Mouse (Mus musculus): ENCODE results near the gene Pfkm. TPM values are rescaled to one million over a fixed set of nuclear protein-coding genes. Genes with fewer than 3 reads are reported as not detected.

Pfkm gene
- polyA plus RNA-seq, 1 experiment = 6.4 TPM

DNA sequence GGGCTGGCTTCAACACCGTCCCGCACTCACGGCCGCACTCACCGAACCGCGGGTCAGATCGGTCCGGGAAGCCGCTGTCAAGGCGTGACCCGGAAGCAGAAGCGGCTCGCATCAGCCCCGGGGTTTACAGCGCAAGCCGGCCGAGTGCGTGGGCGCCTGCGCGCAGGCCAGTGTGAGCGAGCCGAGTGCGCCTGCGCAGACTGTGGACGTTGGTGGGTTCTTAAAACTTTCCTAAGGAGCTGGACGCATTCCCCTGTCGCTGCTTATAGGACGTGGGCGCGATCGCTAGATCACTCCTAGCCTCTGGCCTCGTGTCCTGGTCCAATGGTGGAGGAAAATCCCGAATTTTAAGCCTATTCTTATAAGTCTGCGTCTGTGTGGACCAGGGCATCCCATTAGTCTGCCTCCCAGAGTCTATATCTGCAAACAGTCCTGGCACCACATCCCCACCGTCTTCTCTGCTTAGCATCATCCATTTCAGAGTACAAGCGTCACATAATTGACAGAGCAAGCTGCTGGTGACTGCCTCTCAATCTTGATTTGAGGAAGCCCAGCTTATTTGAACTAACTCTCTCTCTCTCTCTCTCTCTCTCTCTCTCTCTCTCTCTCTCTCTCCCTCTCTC is 53.3 kb downstream of the Pfkm start:
- TF ChIP-seq CTCF (IDR thresholded peaks at IDR 0.05; ENCODE audit: extremely low read depth, insufficient read depth, insufficient read length, insufficient replicate concordance) (no peak), POLR2A (IDR thresholded peaks at IDR 0.05; ENCODE audit: low read depth, low read length) (peak; percentile 58)
- peak; percentile 78 to 92 for DNase-seq (ENCODE audit: low read depth in 1 of 2, low spot score in 2 of 2)
- WGBS = 3% methylated on average over 38 of the region's 38 CpGs
- Histone ChIP-seq H3K27ac (ENCODE audit: insufficient read depth, low read length) (peak overlapping the region; percentile 35; the same call in 1 of the 2 replicates), H3K4me3 (ENCODE audit: extremely low read depth, insufficient read depth, insufficient read length) (peak overlapping the region; percentile 93), H3K36me3 (ENCODE audit: control insufficient read depth, insufficient read depth, low read length) (peaks cover 6% of the 10 kb centered on the region), H3K4me1 (ENCODE audit: control insufficient read depth, insufficient read depth, insufficient read length) (peaks cover 6% of the 10 kb centered on the region), H3K27me3 (ENCODE audit: control insufficient read depth, insufficient read depth, low read length) (no peaks in the 10 kb centered on the region)

DNA sequence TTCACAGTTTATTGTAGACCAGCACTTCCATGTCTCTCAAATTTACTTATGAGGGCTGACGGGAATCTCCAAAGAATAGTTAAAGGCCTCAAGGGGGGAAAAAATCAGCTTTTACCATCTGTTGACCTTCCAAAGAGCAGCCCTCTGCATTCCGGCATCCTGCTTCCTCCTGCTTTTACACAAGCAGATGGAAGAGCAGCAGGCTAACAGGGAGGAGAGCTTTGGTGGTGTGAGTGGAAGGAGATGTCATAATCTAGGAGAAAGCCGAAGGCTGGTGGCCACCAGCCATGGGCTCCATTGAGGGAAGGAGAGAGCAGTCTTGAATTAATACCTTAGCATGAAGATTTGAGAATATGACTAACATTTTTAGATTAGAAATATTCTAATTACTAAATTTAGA is 56.0 kb downstream of the Pfkm start:
- no peaks in the 10 kb centered on the region for H3K36me3 ChIP-seq (ENCODE audit: control insufficient read depth, insufficient read depth, low read length)
- H3K4me3 ChIP-seq (ENCODE audit: extremely low read depth, insufficient read depth, insufficient read length) = no peak overlapping the region
- no peak overlapping the region for H3K27ac ChIP-seq (ENCODE audit: insufficient read depth, low read length)
- H3K27me3 ChIP-seq (ENCODE audit: control insufficient read depth, insufficient read depth, low read length) = no peaks in the 10 kb centered on the region
- DNase-seq (ENCODE audit: low read depth in 1 of 2, low spot score in 2 of 2) = no peak
- WGBS = 94% methylated on average over 3 of the region's 3 CpGs
- peaks cover 6% of the 10 kb centered on the region for H3K4me1 ChIP-seq (ENCODE audit: control insufficient read depth, insufficient read depth, insufficient read length)
- TF ChIP-seq CTCF (IDR thresholded peaks at IDR 0.05; ENCODE audit: extremely low read depth, insufficient read depth, insufficient read length, insufficient replicate concordance) (no peak), POLR2A (IDR thresholded peaks at IDR 0.05; ENCODE audit: low read depth, low read length) (no peak)

DNA sequence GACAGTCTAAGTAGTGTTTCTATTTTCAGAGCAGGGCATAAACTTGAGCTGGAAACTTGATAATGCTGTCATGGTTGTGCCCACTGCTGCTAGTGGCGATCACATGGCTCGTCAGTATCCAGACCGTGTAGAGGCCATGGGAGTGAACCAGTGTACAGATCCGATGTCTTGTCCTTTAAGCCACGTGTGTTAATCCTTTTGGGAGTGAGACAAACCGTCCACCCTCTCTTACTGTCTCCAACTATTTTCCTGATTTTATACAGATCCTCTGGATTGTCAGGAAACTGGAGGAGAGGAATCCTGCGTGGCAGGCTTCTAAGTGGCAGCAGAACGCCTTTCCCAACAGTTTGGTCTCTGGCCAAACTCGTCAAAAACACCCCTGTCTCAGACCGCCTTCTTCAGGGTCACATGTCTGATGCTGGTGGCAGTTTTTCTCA is 56.8 kb downstream of the Pfkm start:
- Histone ChIP-seq H3K27me3 (ENCODE audit: control insufficient read depth, insufficient read depth, low read length) (no peaks in the 10 kb centered on the region), H3K36me3 (ENCODE audit: control insufficient read depth, insufficient read depth, low read length) (no peaks in the 10 kb centered on the region), H3K4me3 (ENCODE audit: extremely low read depth, insufficient read depth, insufficient read length) (no peak overlapping the region), H3K27ac (ENCODE audit: insufficient read depth, low read length) (no peak overlapping the region), H3K4me1 (ENCODE audit: control insufficient read depth, insufficient read depth, insufficient read length) (peaks cover 6% of the 10 kb centered on the region)
- WGBS = 80% methylated on average over 10 of the region's 10 CpGs
- no peak for DNase-seq (ENCODE audit: low read depth in 1 of 2, low spot score in 2 of 2)
- TF ChIP-seq POLR2A (IDR thresholded peaks at IDR 0.05; ENCODE audit: low read depth, low read length) (no peak), CTCF (IDR thresholded peaks at IDR 0.05; ENCODE audit: extremely low read depth, insufficient read depth, insufficient read length, insufficient replicate concordance) (no peak)

DNA sequence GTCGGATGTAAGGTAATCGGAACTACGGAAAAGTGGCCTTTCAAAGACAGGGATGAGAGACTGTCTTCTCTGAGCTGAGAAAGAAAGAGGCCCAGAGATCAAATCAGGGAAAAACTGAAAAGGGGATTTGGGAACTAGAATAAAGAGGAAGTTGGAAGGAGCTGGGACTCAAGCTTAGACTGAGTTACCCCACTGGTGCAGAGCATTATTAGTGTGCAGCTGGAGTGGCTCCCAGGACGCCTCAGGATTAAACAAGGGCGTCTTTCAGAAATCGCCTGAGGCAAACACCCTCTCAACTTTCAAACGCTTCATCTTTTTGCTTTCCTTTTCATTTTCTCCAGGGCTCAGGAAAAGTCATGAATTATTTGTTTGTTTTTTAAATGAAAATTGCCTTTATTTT is 60.5 kb downstream of the Pfkm start:
- Histone ChIP-seq H3K4me1 (ENCODE audit: control insufficient read depth, insufficient read depth, insufficient read length) (no peaks in the 10 kb centered on the region), H3K27ac (ENCODE audit: insufficient read depth, low read length) (no peak overlapping the region), H3K27me3 (ENCODE audit: control insufficient read depth, insufficient read depth, low read length) (no peaks in the 10 kb centered on the region), H3K36me3 (ENCODE audit: control insufficient read depth, insufficient read depth, low read length) (no peaks in the 10 kb centered on the region), H3K4me3 (ENCODE audit: extremely low read depth, insufficient read depth, insufficient read length) (no peak overlapping the region)
- WGBS = 92% methylated on average over 7 of the region's 7 CpGs
- TF ChIP-seq CTCF (IDR thresholded peaks at IDR 0.05; ENCODE audit: extremely low read depth, insufficient read depth, insufficient read length, insufficient replicate concordance) = no peak
- TF ChIP-seq POLR2A (IDR thresholded peaks at IDR 0.05; ENCODE audit: low read depth, low read length) = no peak
- no peak for DNase-seq (ENCODE audit: low read depth in 1 of 2, low spot score in 2 of 2)

DNA sequence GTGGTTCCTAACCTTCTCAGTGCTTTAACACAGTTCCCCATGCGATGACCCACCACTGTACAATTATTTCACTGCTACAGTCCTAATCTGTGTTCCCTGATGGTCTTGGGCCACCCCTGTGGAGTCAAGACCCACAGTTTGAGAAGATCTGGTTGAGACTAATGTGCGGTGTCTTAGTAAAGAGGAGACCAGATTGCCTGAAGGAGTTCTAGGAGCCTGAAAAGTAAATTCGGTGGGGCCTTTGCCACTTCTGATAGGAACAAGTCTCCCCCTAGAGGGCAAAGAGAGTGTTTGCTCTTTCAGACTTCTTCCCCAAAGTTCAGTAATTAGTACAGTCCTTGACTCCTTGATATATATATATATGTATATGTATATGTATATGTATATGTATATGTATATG is 61.2 kb downstream of the Pfkm start:
- no peaks in the 10 kb centered on the region for H3K4me1 ChIP-seq (ENCODE audit: control insufficient read depth, insufficient read depth, insufficient read length)
- H3K36me3 ChIP-seq (ENCODE audit: control insufficient read depth, insufficient read depth, low read length) = no peaks in the 10 kb centered on the region
- 34% methylated on average over 3 of the region's 3 CpGs for WGBS
- H3K27ac ChIP-seq (ENCODE audit: insufficient read depth, low read length) = no peak overlapping the region
- DNase-seq (ENCODE audit: low read depth in 1 of 2, low spot score in 2 of 2) = peak in 1 of 2 experiments; percentile 34
- no peaks in the 10 kb centered on the region for H3K27me3 ChIP-seq (ENCODE audit: control insufficient read depth, insufficient read depth, low read length)
- TF ChIP-seq CTCF (IDR thresholded peaks at IDR 0.05; ENCODE audit: extremely low read depth, insufficient read depth, insufficient read length, insufficient replicate concordance) (peak; percentile 44; the same call in 1 of the 2 replicates), POLR2A (IDR thresholded peaks at IDR 0.05; ENCODE audit: low read depth, low read length) (no peak)
- H3K4me3 ChIP-seq (ENCODE audit: extremely low read depth, insufficient read depth, insufficient read length) = no peak overlapping the region

DNA sequence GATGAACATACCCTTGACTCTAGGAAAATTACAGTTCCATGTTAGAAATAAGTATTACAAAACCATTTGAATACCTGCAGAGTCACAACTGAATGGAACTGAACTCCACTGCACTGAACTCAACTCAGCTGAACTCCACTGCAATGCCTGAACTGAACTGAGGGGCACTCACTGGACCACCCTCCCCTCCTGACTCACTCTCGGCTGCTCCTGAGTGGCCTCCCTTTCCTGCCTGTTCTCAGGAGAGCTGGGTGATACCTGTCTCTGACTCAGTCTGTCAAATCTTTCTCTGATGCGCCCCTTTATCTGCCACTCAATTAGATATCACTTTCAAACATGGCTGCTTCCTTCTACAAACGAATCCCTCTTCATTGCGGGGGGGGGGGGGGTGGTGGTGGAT is 61.8 kb downstream of the Pfkm start:
- H3K27me3 ChIP-seq (ENCODE audit: control insufficient read depth, insufficient read depth, low read length) = no peaks in the 10 kb centered on the region
- DNase-seq (ENCODE audit: low read depth in 1 of 2, low spot score in 2 of 2) = no peak
- no peak overlapping the region for H3K27ac ChIP-seq (ENCODE audit: insufficient read depth, low read length)
- H3K4me1 ChIP-seq (ENCODE audit: control insufficient read depth, insufficient read depth, insufficient read length) = no peaks in the 10 kb centered on the region
- H3K4me3 ChIP-seq (ENCODE audit: extremely low read depth, insufficient read depth, insufficient read length) = no peak overlapping the region
- TF ChIP-seq POLR2A (IDR thresholded peaks at IDR 0.05; ENCODE audit: low read depth, low read length) (no peak), CTCF (IDR thresholded peaks at IDR 0.05; ENCODE audit: extremely low read depth, insufficient read depth, insufficient read length, insufficient replicate concordance) (no peak)
- no peaks in the 10 kb centered on the region for H3K36me3 ChIP-seq (ENCODE audit: control insufficient read depth, insufficient read depth, low read length)
- WGBS = 69% methylated on average over 4 of the region's 4 CpGs

DNA sequence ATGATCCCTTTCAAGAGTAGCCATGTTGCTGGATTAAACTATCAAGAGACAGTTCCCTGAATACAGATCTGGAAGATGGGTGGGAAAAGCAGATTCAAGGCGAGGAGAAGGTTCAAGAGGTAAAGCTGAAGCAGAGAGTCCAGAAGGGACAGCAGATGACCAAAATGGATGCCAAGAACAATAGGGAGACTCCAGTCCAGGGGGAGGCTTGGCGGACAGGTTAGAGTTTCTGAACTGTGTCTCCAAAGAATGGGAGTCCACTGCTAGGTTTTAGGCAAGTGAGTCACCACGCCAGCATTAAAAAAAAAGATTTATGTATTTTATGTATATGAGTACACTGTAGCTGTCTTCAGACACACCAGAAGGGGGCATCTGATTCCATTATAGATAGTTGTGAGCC is 62.2 kb downstream of the Pfkm start:
- H3K4me3 ChIP-seq (ENCODE audit: extremely low read depth, insufficient read depth, insufficient read length) = no peak overlapping the region
- H3K36me3 ChIP-seq (ENCODE audit: control insufficient read depth, insufficient read depth, low read length) = no peaks in the 10 kb centered on the region
- no peak for DNase-seq (ENCODE audit: low read depth in 1 of 2, low spot score in 2 of 2)
- H3K27me3 ChIP-seq (ENCODE audit: control insufficient read depth, insufficient read depth, low read length) = no peaks in the 10 kb centered on the region
- TF ChIP-seq POLR2A (IDR thresholded peaks at IDR 0.05; ENCODE audit: low read depth, low read length) (no peak), CTCF (IDR thresholded peaks at IDR 0.05; ENCODE audit: extremely low read depth, insufficient read depth, insufficient read length, insufficient replicate concordance) (no peak)
- no peak overlapping the region for H3K27ac ChIP-seq (ENCODE audit: insufficient read depth, low read length)
- 84% methylated on average over 3 of the region's 3 CpGs for WGBS
- no peaks in the 10 kb centered on the region for H3K4me1 ChIP-seq (ENCODE audit: control insufficient read depth, insufficient read depth, insufficient read length)
